Mouse (Mus musculus) large intestine, adult 2 months (tissue): ENCODE results near the gene Prelid3b. TPM values are rescaled to one million over a fixed set of nuclear protein-coding genes. Genes with fewer than 3 reads are reported as not detected.
A peak's percentile ranks its signal among the peaks of the same experiment; 100 is the strongest.

Experiments
- DNase-seq: peaks from one replicate; pipeline ENCODE4 v3.0.0-alpha.2; 2012; ENCODE audit warnings: low read depth, low spot score
- WGBS: fragments of 180-500 bp; shearing (Covaris S2); methylation state at CpG from one replicate; pipeline ENCODE4 v1.1.7; 2018; 5-methylcytosine and 5-hydroxymethylcytosine counted together
- polyA plus RNA-seq: library from polyadenylated mRNA; depleted of rRNA; stranded (reverse); fragments of >200 nt; gene quantifications from 2 replicates; pipeline ENCODE4 v1.2.3, GENCODE M21; 2012; rRNA removed

Prelid3b gene
- polyA plus RNA-seq = 72.0 and 85.7 TPM in 2 replicates

- peak; percentile 93 for DNase-seq
- WGBS = under 1% methylated on average over 53 of the region's 53 CpGs
Measured at GRCm38 (mm10) chr2:174472818-174473549, at the start of gene Prelid3b. TSS of gene Prelid3b (minus strand) at chr2:174473081.

GRCm38 (mm10) chr2:174522134-174522533 lies 49.3 kb upstream of the Prelid3b start:
- 26% methylated on average over 3 of the region's 3 CpGs for WGBS
- no peak for DNase-seq

DNA sequence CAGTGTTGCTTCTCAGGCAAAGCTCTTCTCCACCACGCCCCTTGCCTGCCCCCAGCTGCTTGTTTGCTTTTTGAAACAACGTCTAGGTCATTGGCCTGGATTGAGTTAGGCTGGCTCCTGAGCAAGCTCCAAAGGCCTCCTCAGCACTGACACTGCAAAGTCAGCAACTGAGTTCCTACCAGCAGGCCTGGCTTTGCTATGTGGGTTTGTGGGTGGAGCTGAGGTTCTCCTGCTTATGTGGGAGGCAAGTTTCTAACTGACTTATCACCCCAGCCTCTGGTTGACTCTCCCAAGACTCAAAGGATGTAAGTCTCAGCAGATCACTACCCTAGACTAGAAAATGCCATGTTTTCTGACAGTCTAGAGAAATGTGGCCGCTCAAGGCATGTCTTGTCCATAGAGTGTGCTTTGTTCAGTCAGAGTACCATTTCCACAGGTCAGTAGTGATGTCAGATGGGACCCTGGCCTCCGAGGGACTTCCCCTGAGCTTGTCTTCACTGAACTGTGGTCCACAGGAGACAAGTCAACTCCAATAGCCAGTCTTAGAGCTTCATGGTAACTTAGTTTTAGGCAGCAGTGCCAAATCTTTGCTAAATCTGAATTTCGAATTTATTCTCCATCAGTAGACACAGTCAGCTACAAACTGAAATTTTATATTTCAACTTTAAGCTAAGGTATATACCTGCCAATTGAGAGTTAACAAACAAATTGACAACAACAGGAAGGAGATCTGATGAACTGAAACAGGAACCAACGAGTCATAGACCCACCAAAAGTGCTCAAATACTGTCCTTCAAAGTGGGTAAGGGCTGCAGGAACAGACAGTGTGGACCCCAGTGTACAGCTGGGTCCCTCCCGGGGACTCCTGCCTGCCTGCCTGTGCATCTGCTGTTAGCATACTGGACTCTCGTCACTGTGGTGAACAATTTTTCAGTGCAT lies 44.5 kb upstream of the Prelid3b start:
- DNase-seq = no peak
- whole genome bisulfite sequencing = 58% methylated on average over 8 of the region's 8 CpGs

GRCm38 (mm10) chr2:174514887-174515286 lies 42.0 kb upstream of the Prelid3b start:
- WGBS = 82% methylated on average over 4 of the region's 4 CpGs
- no peak for DNase-seq

GRCm38 (mm10) chr2:174513827-174514226 lies 40.9 kb upstream of the Prelid3b start:
- no peak for DNase-seq
- WGBS = 64% methylated on average over 5 of the region's 5 CpGs

DNA sequence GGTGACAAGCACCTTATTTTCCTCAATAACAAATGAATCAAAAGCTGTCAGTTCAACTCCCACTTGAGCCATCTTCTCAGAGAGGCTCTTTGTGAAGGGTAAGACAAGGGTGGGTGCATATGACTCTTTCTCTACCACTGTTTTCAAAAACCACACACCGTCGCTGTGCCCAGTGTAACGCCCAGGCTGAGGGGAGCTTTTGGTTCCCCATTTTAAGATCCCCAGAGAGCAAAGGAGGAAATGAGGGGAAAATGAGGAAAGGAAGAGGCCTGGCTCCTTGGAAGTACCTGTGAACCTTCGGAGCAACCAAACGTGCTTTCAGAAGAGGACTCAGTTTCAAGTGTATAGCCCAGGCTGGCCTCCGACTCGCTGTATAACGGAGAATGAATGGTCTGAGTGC lies 36.9 kb upstream of the Prelid3b start:
- WGBS = 88% methylated on average over 8 of the region's 8 CpGs
- DNase-seq = no peak

GRCm38 (mm10) chr2:174507998-174508397 lies 35.1 kb upstream of the Prelid3b start:
- DNase-seq = no peak
- WGBS = 69% methylated on average over 4 of the region's 4 CpGs

GRCm38 (mm10) chr2:174502831-174503460 lies 30.1 kb upstream of the Prelid3b start:
- WGBS = 77% methylated on average over 25 of the region's 25 CpGs
- no peak for DNase-seq

GRCm38 (mm10) chr2:174502321-174502720 lies 29.4 kb upstream of the Prelid3b start:
- WGBS = 69% methylated on average over 5 of the region's 5 CpGs
- no peak for DNase-seq

GRCm38 (mm10) chr2:174501517-174501916 lies 28.6 kb upstream of the Prelid3b start:
- 95% methylated on average over 8 of the region's 8 CpGs for WGBS
- DNase-seq = no peak

GRCm38 (mm10) chr2:174500814-174501503 lies 28.1 kb upstream of the Prelid3b start:
- WGBS = 87% methylated on average over 14 of the region's 14 CpGs
- DNase-seq = no peak

DNA sequence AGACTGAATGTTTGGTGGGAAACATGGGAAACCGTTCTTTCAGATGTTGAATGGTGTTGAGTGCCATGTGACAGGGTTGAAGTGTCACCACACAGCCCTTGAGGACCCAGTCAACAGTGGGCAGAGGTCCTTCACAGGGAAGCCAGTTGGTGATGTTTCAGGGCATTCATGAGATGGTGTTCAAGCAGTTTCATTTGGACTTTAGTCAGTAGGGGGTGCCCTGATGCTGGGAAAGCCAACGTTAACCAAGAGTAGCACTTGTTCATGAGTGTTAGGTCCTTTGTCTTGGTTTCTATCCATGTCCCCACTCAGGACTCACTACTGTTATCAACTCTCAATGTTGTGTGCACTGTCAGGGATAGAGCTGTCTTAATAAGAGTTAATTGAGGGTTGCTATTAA lies 20.0 kb upstream of the Prelid3b start:
- DNase-seq = no peak
- 54% methylated on average over 2 of the region's 2 CpGs for WGBS

- 74% methylated on average over 5 of the region's 5 CpGs for WGBS
- no peak for DNase-seq
Measured at GRCm38 (mm10) chr2:174487005-174487404, 14.1 kb upstream of the Prelid3b start.

DNA sequence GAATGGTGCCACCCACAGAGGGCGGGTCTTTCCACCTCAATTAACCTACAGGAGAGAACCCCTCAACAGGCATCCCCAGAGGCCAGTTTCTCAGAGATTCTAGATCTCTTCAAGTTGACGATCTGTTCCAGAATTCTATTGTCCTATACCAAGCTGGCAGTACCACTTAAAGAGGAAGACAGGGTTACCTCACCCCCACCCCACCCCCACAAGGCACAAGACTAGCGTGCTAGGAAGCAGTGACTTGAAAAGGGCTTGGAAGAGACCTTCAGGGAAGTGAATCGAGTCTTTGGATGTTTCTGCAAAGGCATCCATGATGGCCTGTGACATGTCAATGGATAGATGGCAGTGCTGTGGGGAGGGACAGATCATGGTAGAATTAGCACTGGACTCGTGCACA lies 5.9 kb upstream of the Prelid3b start:
- DNase-seq = no peak
- 42% methylated on average over 5 of the region's 5 CpGs for WGBS

DNA sequence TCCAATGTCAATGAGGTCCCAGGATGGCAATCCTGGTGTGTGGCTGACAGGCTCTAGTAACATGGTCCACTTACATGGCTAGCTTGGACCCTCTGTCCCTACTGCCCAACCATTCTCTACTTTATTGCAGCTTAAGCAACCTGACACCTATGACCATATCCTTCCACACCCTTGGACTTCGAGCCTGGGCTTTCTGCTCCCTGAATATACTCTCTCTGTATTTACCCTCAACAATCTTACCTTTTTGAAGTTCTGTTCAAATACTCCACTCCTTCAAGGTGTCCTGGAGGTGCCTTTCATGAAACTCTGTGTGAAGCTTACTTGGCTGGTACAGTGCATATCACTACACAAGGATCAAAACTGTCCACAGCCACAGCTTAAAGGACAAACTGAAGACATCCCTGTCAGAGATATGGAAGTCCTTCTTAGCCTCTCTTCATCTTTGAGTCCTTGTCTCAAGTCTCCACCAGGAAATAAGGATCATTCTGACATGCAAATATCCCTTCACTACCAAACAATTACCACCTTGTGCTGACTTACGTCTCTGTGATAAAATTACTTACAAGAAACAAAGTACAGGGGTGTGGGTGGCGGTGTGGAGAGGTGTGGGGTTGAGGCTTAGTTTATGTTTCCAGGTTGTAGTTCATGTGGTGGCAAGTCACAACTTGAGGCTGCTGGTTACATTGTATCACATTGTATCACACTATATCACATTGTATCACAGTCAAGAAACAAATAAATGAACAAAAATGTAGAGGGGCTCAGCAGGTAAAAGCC lies 4.8 kb upstream of the Prelid3b start:
- WGBS = 28% methylated on average over 3 of the region's 3 CpGs
- peak; percentile 82 for DNase-seq

DNA sequence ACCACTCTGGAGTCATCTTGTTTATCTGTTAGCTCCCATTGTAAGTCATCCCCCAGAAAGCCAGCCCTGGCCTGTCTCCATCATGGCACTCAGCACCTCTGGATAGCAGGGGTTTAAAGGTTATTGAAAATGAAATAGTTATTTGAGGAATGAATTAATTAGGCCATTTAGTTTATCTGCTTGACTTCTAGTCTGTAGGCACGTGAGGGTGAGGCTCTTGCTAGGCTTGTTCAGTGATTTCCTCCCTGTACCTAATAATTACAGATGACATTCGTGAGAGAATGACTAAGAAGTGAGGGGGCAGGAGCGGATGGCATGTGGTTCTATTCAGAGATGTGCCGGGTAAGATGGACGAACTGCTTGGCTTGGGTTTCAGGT lies 658 bp upstream of the Prelid3b start:
- WGBS = 63% methylated on average over 5 of the region's 5 CpGs
- DNase-seq = no peak

- no peak for DNase-seq
- WGBS = 4% methylated on average over 30 of the region's 30 CpGs
Measured at GRCm38 (mm10) chr2:174472407-174472806, 474 bp downstream of the Prelid3b start.

- 55% methylated on average over 7 of the region's 7 CpGs for WGBS
- no peak for DNase-seq
Measured at GRCm38 (mm10) chr2:174470786-174471405, 2.0 kb downstream of the Prelid3b start.

DNA sequence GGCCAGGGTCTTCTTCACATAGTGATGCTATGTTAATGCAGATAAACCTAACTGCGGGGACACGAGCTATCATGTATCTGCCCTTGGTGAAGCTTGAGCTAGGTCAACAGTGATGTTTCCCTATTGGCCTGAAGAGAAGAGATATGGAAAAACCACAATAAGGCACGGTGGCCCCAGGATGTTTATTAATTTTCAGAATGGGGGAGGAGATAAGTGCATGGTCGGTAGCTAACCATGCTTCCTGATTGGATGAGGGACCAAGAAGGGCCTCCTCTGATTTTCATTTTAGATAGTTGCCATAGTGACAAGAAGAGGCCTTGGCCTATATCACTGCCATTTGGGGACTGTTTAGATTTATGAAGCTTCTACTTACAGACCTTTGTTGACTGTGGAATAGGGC lies 2.5 kb downstream of the Prelid3b start:
- WGBS = 58% methylated on average over 4 of the region's 4 CpGs
- DNase-seq = no peak
